Mouse (Mus musculus) heart, postnatal 0 days (tissue): ENCODE data around the gene Dynll1. TPM values are rescaled to one million over a fixed set of nuclear protein-coding genes. Genes with fewer than 3 reads are reported as not detected.

Experiments
- ATAC-seq: fragments of 200-750 bp; cut with Nextera tagmentation; 2 replicates; pipeline ENCODE4 v1.8.0; 2017; ENCODE audit warnings: low read depth, moderate number of reproducible peaks, moderate library complexity; ENCODE audit not compliant: insufficient read depth
- DNase-seq: peaks from one replicate; pipeline ENCODE4 v3.0.0-alpha.2; 2016; ENCODE audit warnings: low spot score
- H3K27ac ChIP-seq: fragments of 300-500 bp; sonication (generic); 2 replicates; pipeline ENCODE4 v1.5.1; 2014; ENCODE audit warnings: low read depth, mild to moderate bottlenecking
- H3K27me3 ChIP-seq: fragments of 300-500 bp; sonication (generic); 2 replicates; pipeline ENCODE4 v1.6.1; 2014; ENCODE audit warnings: low read length, mixed read lengths; ENCODE audit not compliant: control insufficient read depth, insufficient read depth
- H3K36me3 ChIP-seq: fragments of 300-500 bp; sonication (generic); replicated peaks from 2 replicates; pipeline ENCODE4 v1.6.1; 2014; ENCODE audit warnings: low read length, mixed read lengths; ENCODE audit not compliant: control insufficient read depth, insufficient read depth
- H3K4me1 ChIP-seq: fragments of 300-500 bp; sonication (generic); 2 replicates; pipeline ENCODE4 v1.6.1; 2014; ENCODE audit warnings: antibody characterized with exemption; ENCODE audit not compliant: control insufficient read depth, insufficient read depth
- H3K4me2 ChIP-seq: fragments of 300-500 bp; sonication (generic); 2 replicates; pipeline ENCODE4 v1.6.1; 2014; ENCODE audit warnings: low read depth, mild to moderate bottlenecking, low read length, moderate library complexity
- H3K4me3 ChIP-seq: fragments of 300-500 bp; sonication (generic); 2 replicates; pipeline ENCODE4 v1.5.1; 2014; ENCODE audit warnings: low read depth, low read length
- H3K9ac ChIP-seq: fragments of 300-500 bp; sonication (generic); replicated peaks from 2 replicates; pipeline ENCODE4 v1.6.1; 2014; ENCODE audit warnings: low read depth, low read length, mixed read lengths
- H3K9me3 ChIP-seq: fragments of 300-500 bp; sonication (generic); replicated peaks from 2 replicates; pipeline ENCODE4 v1.6.1; 2016; ENCODE audit warnings: low read length; ENCODE audit not compliant: control insufficient read depth
- CTCF ChIP-seq: IDR thresholded peaks from 2 replicates; pipeline ENCODE4 v1.5.1; 2016; ENCODE audit warnings: antibody characterized with exemption, control low read depth, low read depth
- EP300 ChIP-seq: IDR thresholded peaks from 2 replicates; pipeline ENCODE4 v1.6.1; 2016; ENCODE audit warnings: antibody characterized with exemption, low read depth
- WGBS: fragments of 180-500 bp; shearing (Covaris S2); extraction: QIAGEN DNeasy Blood & Tissue Kit; methylation state at CpG from one replicate; pipeline ENCODE4 v1.1.7; 2014; 5-methylcytosine and 5-hydroxymethylcytosine counted together
- polyA plus RNA-seq: library from polyadenylated mRNA; unstranded; fragments of >200 nt; fragmentation: Nextera tagmentation; extraction: Ambion mirVana; gene quantifications from 2 replicates; pipeline ENCODE4 v1.2.1, GENCODE M21; 2015
- total RNA-seq: library from RNA; depleted of rRNA; stranded (reverse); fragments of >200 nt; gene quantifications from 2 replicates; pipeline ENCODE4 v1.2.3, GENCODE M21; 2014; ENCODE audit warnings: low replicate concordance; rRNA removed

Dynll1 gene
- 164 and 224 TPM in 2 replicates for total RNA-seq
- polyA plus RNA-seq, result 615 and 804 TPM in 2 replicates

- peak within 1 kb of the TSS; percentile 82 for H3K27ac ChIP-seq
- TF ChIP-seq CTCF, result peak; percentile 17
- peak; percentile 98 for TF ChIP-seq EP300
- WGBS, result under 1% methylated on average over 65 of the region's 66 CpGs
- H3K4me3 ChIP-seq, result peak within 1 kb of the TSS; percentile 86
- no peaks in the 10 kb centered on the region for H3K27me3 ChIP-seq
- no peaks in the 10 kb centered on the region for H3K9me3 ChIP-seq
- 0 out of 2 replicates have a peak, but pooled peaks cover 8% of the 10 kb centered on the region for H3K4me1 ChIP-seq
- ATAC-seq (peak; percentile 96), DNase-seq (peak; percentile 95)
- H3K9ac ChIP-seq, result peak within 1 kb of the TSS; percentile 71
- H3K36me3 ChIP-seq, result peaks cover 26% of the 10 kb centered on the region
- H3K4me2 ChIP-seq, result peak within 1 kb of the TSS; percentile 83
Observed at GRCm38 (mm10) chr5:115300792-115301614, at the start of gene Dynll1. Dynll1 (minus strand) TSS chr5:115300999.

- no peak for TF ChIP-seq CTCF
- TF ChIP-seq EP300, result no peak
- peak; percentile 21 for ATAC-seq
Observed at GRCm38 (mm10) chr5:115349225-115349555, 48.4 kb upstream of the Dynll1 start.

GRCm38 (mm10) chr5:115348546-115349224 lies 47.9 kb upstream of the Dynll1 start, which contains the start of gene Cox6a1:
Cox6a1 (minus strand) TSS chr5:115348981.
- 0 out of 2 replicates have a peak, but pooled peaks cover 6% of the 10 kb centered on the region for H3K4me1 ChIP-seq
- H3K36me3 ChIP-seq, result peaks cover 28% of the 10 kb centered on the region
- H3K4me2 ChIP-seq, result peak within 1 kb of the TSS; percentile 95
- peak within 1 kb of the TSS; percentile 80 for H3K27ac ChIP-seq
- ATAC-seq, result peak; percentile 96
- H3K9ac ChIP-seq, result peak within 1 kb of the TSS; percentile 87
- DNase-seq, result peak; percentile 98
- no peaks in the 10 kb centered on the region for H3K27me3 ChIP-seq
- TF ChIP-seq CTCF (no peak), EP300 (no peak)
- whole genome bisulfite sequencing, result under 1% methylated on average over 71 of the region's 74 CpGs
- H3K4me3 ChIP-seq, result peak within 1 kb of the TSS; percentile 89
- no peaks in the 10 kb centered on the region for H3K9me3 ChIP-seq

More at GRCm38 (mm10) chr5:115349225-115349555, 48.4 kb upstream of the Dynll1 start:
- no peak for DNase-seq
- H3K4me3 ChIP-seq, result peak overlapping the region; percentile 89
- under 1% methylated on average over 18 of the region's 18 CpGs for WGBS
- peak overlapping the region; percentile 73 for H3K4me2 ChIP-seq
- 0 out of 2 replicates have a peak, but pooled peaks cover 6% of the 10 kb centered on the region for H3K4me1 ChIP-seq
- H3K9me3 ChIP-seq, result no peaks in the 10 kb centered on the region
- H3K27me3 ChIP-seq, result no peaks in the 10 kb centered on the region
- H3K27ac ChIP-seq, result no peak overlapping the region
- peaks cover 23% of the 10 kb centered on the region for H3K36me3 ChIP-seq
- peak overlapping the region; percentile 87; the same call in 1 of the 2 replicates for H3K9ac ChIP-seq

DNA sequence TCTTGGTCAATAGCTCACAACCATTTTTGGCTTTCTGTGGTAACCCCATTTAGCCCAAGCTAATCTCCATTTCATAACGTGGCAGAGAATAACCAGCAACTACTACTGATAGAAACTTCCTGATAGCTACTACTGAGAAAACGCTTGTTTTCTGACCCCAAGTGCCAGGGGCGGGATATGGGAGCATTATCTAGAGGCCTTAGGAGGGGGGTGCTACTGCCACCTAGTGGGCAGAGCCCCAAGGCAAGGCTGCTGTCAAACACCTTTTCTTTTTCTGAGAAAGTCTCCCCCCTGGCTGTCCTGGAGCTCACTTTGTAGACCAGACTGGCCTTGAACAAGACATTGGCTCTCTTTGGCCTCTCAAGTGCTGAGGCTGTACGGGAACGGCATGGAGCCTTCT lies 46.8 kb upstream of the Dynll1 start:
- WGBS, result 2% methylated on average over 5 of the region's 5 CpGs
- Histone ChIP-seq H3K9ac (peak overlapping the region; percentile 87), H3K27ac (peak overlapping the region; percentile 52), H3K4me3 (peak overlapping the region; percentile 89), H3K4me1 (0 out of 2 replicates have a peak, but pooled peaks cover 6% of the 10 kb centered on the region), H3K36me3 (peaks cover 39% of the 10 kb centered on the region), H3K9me3 (no peaks in the 10 kb centered on the region), H3K4me2 (peak overlapping the region; percentile 95), H3K27me3 (no peaks in the 10 kb centered on the region)
- TF ChIP-seq CTCF (peak; percentile 88), EP300 (no peak)
- DNase-seq, result peak; percentile 85
- ATAC-seq, result peak; percentile 47
